Mouse (Mus musculus): ENCODE results near the gene Sars. TPM values are rescaled to one million over a fixed set of nuclear protein-coding genes. Genes with fewer than 3 reads are reported as not detected.

Sars gene
- polyA plus RNA-seq, 1 experiment from 2014 or later: 87.2 TPM

DNA sequence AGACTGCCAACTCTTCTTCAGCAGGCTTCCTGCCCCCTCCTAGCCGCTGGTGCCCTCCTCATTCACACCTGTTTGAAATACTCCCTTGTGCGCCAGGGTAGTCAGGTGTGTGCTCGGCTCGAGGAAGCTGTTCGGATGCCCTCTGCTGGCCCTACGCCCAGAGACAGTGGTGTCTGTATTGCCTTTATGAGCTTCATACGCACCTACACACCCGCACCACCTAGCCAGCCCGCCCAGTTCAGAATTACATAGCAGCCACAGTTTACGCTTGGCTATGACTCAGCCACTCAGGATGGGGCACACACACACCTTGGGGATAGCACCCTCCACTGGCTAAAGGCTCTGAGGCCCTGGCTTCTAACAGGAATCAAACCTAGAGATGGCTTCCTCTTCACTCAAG, 13.9 kb upstream of the Sars start:
- no peaks in the 10 kb centered on the region for H3K27me3 ChIP-seq (ENCODE audit: control insufficient read depth, insufficient read depth, low read length)
- H3K27ac ChIP-seq (ENCODE audit: low read length): no peak overlapping the region
- H3K4me2 ChIP-seq (ENCODE audit: low read depth, low read length): peak overlapping the region; percentile 23
- ATAC-seq (replicated peaks; ENCODE audit: extremely low read depth, insufficient read depth, low FRiP score): 0 out of 2 replicates have a peak, but pooled peaks have one; percentile 28
- H3K9ac ChIP-seq (ENCODE audit: low read length): 0 out of 2 replicates have a peak overlapping the region, but pooled peaks have one; percentile 32
- WGBS: 32% methylated on average over 10 of the region's 10 CpGs
- no peaks in the 10 kb centered on the region for H3K4me1 ChIP-seq (ENCODE audit: control insufficient read depth, insufficient read depth, low read length)
- H3K9me3 ChIP-seq (replicated peaks; ENCODE audit: control insufficient read depth, low read length): no peaks in the 10 kb centered on the region
- peak overlapping the region; percentile 4; the same call in 1 of the 2 replicates for H3K4me3 ChIP-seq (ENCODE audit: low read length)
- H3K36me3 ChIP-seq (ENCODE audit: control insufficient read depth, insufficient read depth): no peaks in the 10 kb centered on the region

DNA sequence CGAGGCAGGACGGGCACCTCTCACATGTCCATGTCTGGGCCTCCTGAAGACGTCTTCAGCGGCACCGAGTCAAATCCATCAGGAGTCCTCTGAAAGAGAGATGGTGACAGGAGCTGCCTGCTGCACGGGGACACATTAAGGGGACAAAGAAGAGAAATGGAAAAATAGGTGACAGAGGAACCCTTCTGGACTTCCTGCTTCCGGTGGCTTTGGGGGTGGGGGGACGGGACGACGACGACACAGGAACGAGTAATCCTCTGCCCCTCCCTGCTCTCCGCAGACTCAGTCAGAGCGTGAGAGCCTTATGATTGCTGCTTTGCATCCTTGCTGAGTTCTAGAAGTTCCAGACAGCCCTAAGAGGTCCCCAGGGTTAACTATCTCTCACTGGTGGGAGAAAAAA, 13.4 kb upstream of the Sars start:
- no peaks in the 10 kb centered on the region for H3K27me3 ChIP-seq (ENCODE audit: control insufficient read depth, insufficient read depth, low read length)
- ATAC-seq (replicated peaks; ENCODE audit: extremely low read depth, insufficient read depth, low FRiP score): 0 out of 2 replicates have a peak, but pooled peaks have one; percentile 37
- H3K27ac ChIP-seq (ENCODE audit: low read length): no peak overlapping the region
- WGBS: 43% methylated on average over 14 of the region's 14 CpGs
- H3K9me3 ChIP-seq (replicated peaks; ENCODE audit: control insufficient read depth, low read length): no peaks in the 10 kb centered on the region
- peak overlapping the region; percentile 23 for H3K4me2 ChIP-seq (ENCODE audit: low read depth, low read length)
- H3K4me3 ChIP-seq (ENCODE audit: low read length): peak overlapping the region; percentile 4; the same call in 1 of the 2 replicates
- H3K36me3 ChIP-seq (ENCODE audit: control insufficient read depth, insufficient read depth): no peaks in the 10 kb centered on the region
- H3K4me1 ChIP-seq (ENCODE audit: control insufficient read depth, insufficient read depth, low read length): no peaks in the 10 kb centered on the region
- 0 out of 2 replicates have a peak overlapping the region, but pooled peaks have one; percentile 32 for H3K9ac ChIP-seq (ENCODE audit: low read length)

DNA sequence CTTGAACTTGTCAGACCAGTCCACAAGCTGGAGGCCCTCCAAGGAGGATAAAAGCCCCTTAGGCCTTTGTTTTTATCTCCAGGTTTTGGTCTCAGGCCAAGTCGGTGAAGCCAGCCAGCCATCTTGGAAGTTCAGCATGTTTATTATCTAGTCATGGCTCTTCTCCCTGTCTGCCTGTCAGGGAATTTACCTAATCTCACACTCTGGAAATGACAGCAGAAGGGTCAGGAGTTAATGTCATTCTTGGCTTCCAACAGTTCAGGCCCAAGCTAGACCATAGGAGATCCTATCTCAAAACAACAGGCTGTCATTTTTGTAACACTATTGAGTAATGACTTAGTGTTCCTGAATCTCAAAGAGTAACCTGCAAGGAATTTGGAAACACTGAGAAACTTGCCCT, 9.2 kb upstream of the Sars start:
- Histone ChIP-seq H3K27ac (ENCODE audit: low read length) (no peak overlapping the region), H3K4me1 (ENCODE audit: control insufficient read depth, insufficient read depth, low read length) (no peaks in the 10 kb centered on the region), H3K27me3 (ENCODE audit: control insufficient read depth, insufficient read depth, low read length) (no peaks in the 10 kb centered on the region), H3K4me3 (ENCODE audit: low read length) (no peak overlapping the region), H3K4me2 (ENCODE audit: low read depth, low read length) (no peak overlapping the region), H3K9ac (ENCODE audit: low read length) (no peak overlapping the region), H3K36me3 (ENCODE audit: control insufficient read depth, insufficient read depth) (no peaks in the 10 kb centered on the region), H3K9me3 (replicated peaks; ENCODE audit: control insufficient read depth, low read length) (no peaks in the 10 kb centered on the region)
- ATAC-seq (replicated peaks; ENCODE audit: extremely low read depth, insufficient read depth, low FRiP score): no peak
- WGBS: 53% methylated on average over 1 of the region's 1 CpGs

DNA sequence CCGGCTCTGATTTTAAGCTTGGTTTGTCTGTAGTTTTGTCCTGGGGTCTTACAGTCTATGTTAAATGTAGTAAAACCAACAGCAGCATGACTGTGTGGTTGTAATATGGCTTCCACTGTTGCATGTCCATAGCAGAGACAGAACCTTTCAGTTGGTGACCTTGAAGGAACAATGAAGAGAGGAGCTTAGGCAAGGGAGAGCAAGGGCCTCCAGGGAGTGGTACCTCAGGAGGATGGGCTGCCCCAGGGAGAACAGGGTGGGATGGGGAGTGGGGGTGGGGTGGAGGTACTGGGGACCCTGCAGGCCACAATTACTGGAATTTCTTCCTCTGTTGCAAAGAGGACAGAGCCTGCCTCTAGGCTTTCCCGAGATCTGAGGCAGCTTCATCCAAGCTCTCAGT, 7.0 kb upstream of the Sars start:
- WGBS: 84% methylated on average over 2 of the region's 2 CpGs
- Histone ChIP-seq H3K27ac (ENCODE audit: low read length) (no peak overlapping the region), H3K9me3 (replicated peaks; ENCODE audit: control insufficient read depth, low read length) (no peaks in the 10 kb centered on the region), H3K27me3 (ENCODE audit: control insufficient read depth, insufficient read depth, low read length) (peaks cover 4% of the 10 kb centered on the region; the same call in 1 of the 2 replicates), H3K4me2 (ENCODE audit: low read depth, low read length) (no peak overlapping the region), H3K4me3 (ENCODE audit: low read length) (no peak overlapping the region), H3K36me3 (ENCODE audit: control insufficient read depth, insufficient read depth) (no peaks in the 10 kb centered on the region), H3K9ac (ENCODE audit: low read length) (no peak overlapping the region), H3K4me1 (ENCODE audit: control insufficient read depth, insufficient read depth, low read length) (no peaks in the 10 kb centered on the region)
- ATAC-seq (replicated peaks; ENCODE audit: extremely low read depth, insufficient read depth, low FRiP score): no peak

DNA sequence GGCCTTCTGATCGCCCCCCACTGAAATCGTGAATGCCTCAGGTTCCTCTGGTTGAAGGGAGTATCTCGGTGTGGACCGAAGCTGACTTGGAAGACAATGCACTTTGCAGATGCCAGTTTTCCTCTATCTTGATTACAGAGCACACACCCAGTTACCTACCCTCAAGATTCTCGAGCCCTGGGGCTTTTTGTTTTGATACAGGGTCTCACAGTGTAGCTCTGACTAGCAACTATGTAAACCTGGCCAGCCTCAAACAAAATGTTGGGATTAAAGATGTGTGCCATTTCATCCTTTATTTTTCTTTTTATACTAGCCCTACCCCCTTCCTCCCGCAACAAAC, 327 bp upstream of the Sars start:
- Histone ChIP-seq H3K27ac (ENCODE audit: low read length) (peak overlapping the region; percentile 53), H3K36me3 (ENCODE audit: control insufficient read depth, insufficient read depth) (no peaks in the 10 kb centered on the region), H3K4me3 (ENCODE audit: low read length) (peak overlapping the region; percentile 80), H3K27me3 (ENCODE audit: control insufficient read depth, insufficient read depth, low read length) (peaks cover 4% of the 10 kb centered on the region; the same call in 1 of the 2 replicates), H3K9me3 (replicated peaks; ENCODE audit: control insufficient read depth, low read length) (no peaks in the 10 kb centered on the region), H3K9ac (ENCODE audit: low read length) (peak overlapping the region; percentile 82), H3K4me1 (ENCODE audit: control insufficient read depth, insufficient read depth, low read length) (peaks cover 14% of the 10 kb centered on the region), H3K4me2 (ENCODE audit: low read depth, low read length) (peak overlapping the region; percentile 97)
- ATAC-seq (replicated peaks; ENCODE audit: extremely low read depth, insufficient read depth, low FRiP score): no peak
- WGBS: 17% methylated on average over 6 of the region's 6 CpGs

DNA sequence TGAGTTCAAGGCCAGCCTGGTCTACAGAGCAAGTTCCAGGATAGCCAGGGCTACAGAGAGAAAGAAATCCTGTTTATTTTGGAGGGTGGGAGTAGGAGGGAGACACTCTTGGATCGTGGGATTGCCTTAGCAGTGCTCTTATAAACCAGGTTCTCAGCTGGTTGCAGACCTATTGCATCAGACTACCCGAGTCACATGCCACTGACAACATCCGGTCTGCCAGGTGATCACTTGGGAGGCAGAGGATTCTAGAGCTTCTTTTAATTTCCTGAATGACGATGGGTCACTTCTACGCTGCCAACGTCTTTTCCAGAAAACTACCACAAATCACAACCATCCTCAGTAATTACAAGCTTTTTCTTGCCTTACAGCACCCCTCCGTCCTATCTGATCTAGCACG, 980 bp downstream of the Sars start:
- 18% methylated on average over 8 of the region's 8 CpGs for WGBS
- H3K4me3 ChIP-seq (ENCODE audit: low read length): peak overlapping the region; percentile 80
- peak overlapping the region; percentile 82 for H3K9ac ChIP-seq (ENCODE audit: low read length)
- H3K4me1 ChIP-seq (ENCODE audit: control insufficient read depth, insufficient read depth, low read length): peaks cover 14% of the 10 kb centered on the region
- no peaks in the 10 kb centered on the region for H3K36me3 ChIP-seq (ENCODE audit: control insufficient read depth, insufficient read depth)
- H3K27ac ChIP-seq (ENCODE audit: low read length): peak overlapping the region; percentile 75
- ATAC-seq (replicated peaks; ENCODE audit: extremely low read depth, insufficient read depth, low FRiP score): peak; percentile 25; the same call in 1 of the 2 replicates
- peaks cover 4% of the 10 kb centered on the region; the same call in 1 of the 2 replicates for H3K27me3 ChIP-seq (ENCODE audit: control insufficient read depth, insufficient read depth, low read length)
- no peaks in the 10 kb centered on the region for H3K9me3 ChIP-seq (replicated peaks; ENCODE audit: control insufficient read depth, low read length)
- peak overlapping the region; percentile 97 for H3K4me2 ChIP-seq (ENCODE audit: low read depth, low read length)

DNA sequence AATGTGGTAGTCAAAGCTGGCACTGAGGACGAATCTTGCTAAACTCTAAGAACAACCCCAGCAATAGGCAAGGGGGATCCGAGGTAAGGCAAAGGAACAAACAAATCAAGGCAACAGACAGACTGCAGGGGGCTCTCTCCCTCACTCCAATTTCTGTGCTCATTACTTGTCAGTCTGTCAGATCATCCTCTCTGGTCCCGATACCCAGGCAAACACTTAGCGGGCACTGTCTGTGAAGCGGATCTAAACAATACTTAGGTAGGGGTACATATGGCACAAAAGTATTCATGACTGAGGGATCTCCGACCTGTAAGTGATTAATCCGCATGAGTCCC, 8.7 kb downstream of the Sars start:
- no peak for ATAC-seq (replicated peaks; ENCODE audit: extremely low read depth, insufficient read depth, low FRiP score)
- peak overlapping the region; percentile 30 for H3K27ac ChIP-seq (ENCODE audit: low read length)
- peaks cover 28% of the 10 kb centered on the region for H3K36me3 ChIP-seq (ENCODE audit: control insufficient read depth, insufficient read depth)

DNA sequence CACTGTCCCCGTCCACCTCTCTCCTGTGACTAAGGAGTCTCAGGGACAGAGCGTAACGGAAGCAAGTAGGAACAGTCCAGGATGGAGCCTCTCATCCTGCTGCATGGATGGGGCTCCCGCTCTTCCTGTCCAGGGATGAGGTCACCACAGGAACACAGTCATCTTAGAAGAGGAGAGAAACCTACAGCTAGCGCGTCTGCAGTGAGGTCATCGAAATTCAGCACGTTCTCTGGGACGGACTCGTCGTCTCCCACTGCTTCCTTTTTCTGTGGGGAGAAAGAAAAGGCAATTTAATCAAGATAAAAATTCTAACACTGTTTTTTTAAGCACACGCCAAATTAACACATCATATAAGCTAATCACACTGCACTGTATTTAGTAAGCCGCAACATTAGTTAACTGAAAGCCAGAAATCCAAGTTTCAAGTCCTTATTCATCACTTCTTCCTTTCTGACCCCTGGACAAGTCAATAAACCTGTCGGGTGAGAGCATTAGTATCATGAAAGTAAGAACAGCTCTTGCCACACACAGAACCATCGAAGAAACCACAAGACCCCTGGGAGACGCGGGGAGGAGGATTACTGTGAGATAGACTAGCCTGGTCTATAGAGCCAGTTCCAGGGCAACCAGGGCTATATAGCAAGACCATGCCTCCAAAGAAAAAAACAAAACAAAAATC, 9.2 kb downstream of the Sars start:
- no peaks in the 10 kb centered on the region for H3K4me1 ChIP-seq (ENCODE audit: control insufficient read depth, insufficient read depth, low read length)
- no peaks in the 10 kb centered on the region for H3K27me3 ChIP-seq (ENCODE audit: control insufficient read depth, insufficient read depth, low read length)
- H3K27ac ChIP-seq (ENCODE audit: low read length): peak overlapping the region; percentile 60
- no peaks in the 10 kb centered on the region for H3K9me3 ChIP-seq (replicated peaks; ENCODE audit: control insufficient read depth, low read length)
- WGBS: 75% methylated on average over 17 of the region's 17 CpGs
- peak; percentile 83 for ATAC-seq (replicated peaks; ENCODE audit: extremely low read depth, insufficient read depth, low FRiP score)
- no peak overlapping the region for H3K4me3 ChIP-seq (ENCODE audit: low read length)
- H3K36me3 ChIP-seq (ENCODE audit: control insufficient read depth, insufficient read depth): peaks cover 31% of the 10 kb centered on the region
- no peak overlapping the region for H3K9ac ChIP-seq (ENCODE audit: low read length)
- no peak overlapping the region for H3K4me2 ChIP-seq (ENCODE audit: low read depth, low read length)

More for the DNA sequence above, 8.7 kb downstream of the Sars start:
- Histone ChIP-seq H3K4me1 (ENCODE audit: control insufficient read depth, insufficient read depth, low read length) (no peaks in the 10 kb centered on the region), H3K9ac (ENCODE audit: low read length) (no peak overlapping the region), H3K4me2 (ENCODE audit: low read depth, low read length) (no peak overlapping the region), H3K4me3 (ENCODE audit: low read length) (no peak overlapping the region), H3K9me3 (replicated peaks; ENCODE audit: control insufficient read depth, low read length) (no peaks in the 10 kb centered on the region), H3K27me3 (ENCODE audit: control insufficient read depth, insufficient read depth, low read length) (no peaks in the 10 kb centered on the region)
- 79% methylated on average over 7 of the region's 7 CpGs for WGBS

DNA sequence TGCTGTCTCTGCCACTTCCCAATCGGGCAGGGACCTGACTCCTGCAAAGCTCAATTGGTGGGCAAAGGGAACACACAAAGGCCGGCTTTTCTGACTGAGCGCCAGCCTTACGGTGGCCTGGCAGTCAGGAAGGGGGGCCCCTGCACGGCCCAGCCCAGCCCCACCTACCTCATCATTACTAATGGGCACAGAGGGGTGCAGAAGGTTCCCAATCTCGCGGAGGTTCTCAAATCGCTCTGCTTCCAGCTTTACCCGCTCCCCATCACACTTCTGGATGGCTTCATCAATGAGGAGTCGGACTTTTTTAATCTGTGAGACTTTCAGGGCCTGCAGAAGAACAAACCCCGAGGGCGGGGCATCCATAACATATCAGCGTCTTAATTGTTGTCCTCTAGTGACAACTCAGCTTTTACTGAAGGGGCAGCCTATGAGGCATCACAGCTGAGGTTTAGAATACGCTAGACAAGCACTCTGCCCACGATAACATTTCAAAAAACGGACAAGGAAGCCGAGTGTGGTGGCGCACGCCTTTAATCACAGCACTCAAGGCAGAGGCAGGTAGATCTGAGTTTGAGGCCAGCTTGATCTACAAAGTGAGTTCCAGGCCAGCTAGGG, 11.0 kb downstream of the Sars start:
- H3K36me3 ChIP-seq (ENCODE audit: control insufficient read depth, insufficient read depth): peaks cover 37% of the 10 kb centered on the region
- WGBS: 65% methylated on average over 19 of the region's 19 CpGs

More for the DNA sequence above, 11.0 kb downstream of the Sars start:
- no peak overlapping the region for H3K4me2 ChIP-seq (ENCODE audit: low read depth, low read length)
- no peak overlapping the region for H3K9ac ChIP-seq (ENCODE audit: low read length)
- no peak overlapping the region for H3K4me3 ChIP-seq (ENCODE audit: low read length)
- ATAC-seq (replicated peaks; ENCODE audit: extremely low read depth, insufficient read depth, low FRiP score): no peak
- no peak overlapping the region for H3K27ac ChIP-seq (ENCODE audit: low read length)
- no peaks in the 10 kb centered on the region for H3K9me3 ChIP-seq (replicated peaks; ENCODE audit: control insufficient read depth, low read length)
- no peaks in the 10 kb centered on the region for H3K4me1 ChIP-seq (ENCODE audit: control insufficient read depth, insufficient read depth, low read length)
- H3K27me3 ChIP-seq (ENCODE audit: control insufficient read depth, insufficient read depth, low read length): no peaks in the 10 kb centered on the region
